Mouse (Mus musculus): ENCODE measurements around the gene Slc7a1. TPM values are rescaled to one million over a fixed set of nuclear protein-coding genes. Genes with fewer than 3 reads are reported as not detected.

The Slc7a1 gene
- polyA plus RNA-seq (2015; fragmentation: Nextera tagmentation; extraction: Ambion mirVana): 11.9 and 12.9 TPM in 2 replicates

DNA sequence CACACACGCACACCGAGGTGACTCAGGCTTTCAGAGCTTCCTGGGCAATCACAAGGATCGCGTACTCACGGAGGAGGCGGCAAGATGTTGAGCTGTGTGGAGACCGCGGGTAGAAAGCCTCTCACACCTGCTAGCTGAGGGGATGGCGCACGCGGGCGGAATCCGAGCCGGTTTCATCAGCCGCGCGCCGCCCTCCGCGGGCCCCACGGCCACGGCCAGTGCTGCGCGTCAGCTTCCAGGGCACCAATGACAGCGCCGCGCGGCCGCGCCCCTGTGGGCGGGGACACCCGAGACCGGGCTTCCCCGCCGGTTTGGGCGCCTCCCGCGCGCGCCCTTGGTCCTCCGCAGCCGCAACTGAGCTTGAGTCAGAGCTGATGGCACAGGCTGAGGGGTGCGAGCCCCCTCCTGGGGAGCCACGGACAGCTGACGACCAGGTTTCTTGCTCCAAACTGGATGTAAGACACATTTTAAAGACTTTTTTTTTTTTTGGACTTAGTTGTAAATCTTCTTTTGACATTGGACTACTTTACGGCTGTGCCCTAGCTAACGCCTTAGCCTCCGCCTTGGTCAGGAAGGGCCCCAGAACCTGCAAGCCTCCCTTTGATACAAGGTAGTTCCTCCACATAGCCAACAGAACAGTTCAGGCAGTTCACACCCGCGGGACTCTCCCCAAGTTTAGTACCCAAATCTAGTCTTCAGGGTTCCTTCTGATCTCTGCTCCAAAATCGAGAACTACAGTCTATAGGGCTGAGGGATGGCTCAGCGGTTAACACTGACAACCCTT is at the start of gene Slc7a1:
Gene Slc7a1 (minus strand): TSS at position 245 of the 784 bp plus-strand sequence.
- H3K4me2 ChIP-seq (ENCODE audit: low read depth, low read length): peak within 1 kb of the TSS; percentile 92

GRCm38 (mm10) chr5:148444974-148445373 is 45.3 kb upstream of the Slc7a1 start:
- Histone ChIP-seq H3K9me3 (ENCODE audit: control insufficient read depth, low read length) (0 out of 2 replicates have a peak, but pooled peaks cover 3% of the 10 kb centered on the region), H3K4me2 (ENCODE audit: low read depth, low read length) (no peak overlapping the region), H3K27ac (ENCODE audit: low read length) (no peak overlapping the region), H3K36me3 (ENCODE audit: control insufficient read depth, insufficient read depth, low read length) (no peaks in the 10 kb centered on the region), H3K27me3 (ENCODE audit: control insufficient read depth, insufficient read depth, low read depth, low read length) (no peaks in the 10 kb centered on the region), H3K9ac (ENCODE audit: low read length) (no peak overlapping the region), H3K4me1 (replicated peaks; ENCODE audit: control insufficient read depth, insufficient read depth, low read length) (0 out of 2 replicates have a peak, but pooled peaks cover 2% of the 10 kb centered on the region), H3K4me3 (ENCODE audit: low read length) (no peak overlapping the region)
- WGBS: 84% methylated on average over 2 of the region's 2 CpGs
- ATAC-seq (ENCODE audit: low read depth): no peak

More for the DNA sequence above, at the start of gene Slc7a1:
- H3K4me3 ChIP-seq (ENCODE audit: low read length): peak within 1 kb of the TSS; percentile 78
- no peaks in the 10 kb centered on the region for H3K9me3 ChIP-seq (ENCODE audit: control insufficient read depth, low read length)
- WGBS: 3% methylated on average over 35 of the region's 52 CpGs
- no peaks in the 10 kb centered on the region for H3K36me3 ChIP-seq (ENCODE audit: control insufficient read depth, insufficient read depth, low read length)
- peak within 1 kb of the TSS; percentile 54 for H3K27ac ChIP-seq (ENCODE audit: low read length)
- H3K9ac ChIP-seq (ENCODE audit: low read length): peak within 1 kb of the TSS; percentile 68
- H3K4me1 ChIP-seq (replicated peaks; ENCODE audit: control insufficient read depth, insufficient read depth, low read length): peaks cover 3% of the 10 kb centered on the region; the same call in 1 of the 2 replicates
- peaks cover 6% of the 10 kb centered on the region; the same call in 1 of the 2 replicates for H3K27me3 ChIP-seq (ENCODE audit: control insufficient read depth, insufficient read depth, low read depth, low read length)
- ATAC-seq (ENCODE audit: low read depth): peak; percentile 96

GRCm38 (mm10) chr5:148443734-148444133 is 44.0 kb upstream of the Slc7a1 start:
- WGBS: 35% methylated on average over 5 of the region's 5 CpGs
- no peak overlapping the region for H3K9ac ChIP-seq (ENCODE audit: low read length)
- peak; percentile 72 for ATAC-seq (ENCODE audit: low read depth)

GRCm38 (mm10) chr5:148435660-148436059 is 36.0 kb upstream of the Slc7a1 start:
- H3K36me3 ChIP-seq (ENCODE audit: control insufficient read depth, insufficient read depth, low read length): no peaks in the 10 kb centered on the region
- no peak overlapping the region for H3K27ac ChIP-seq (ENCODE audit: low read length)
- ATAC-seq (ENCODE audit: low read depth): no peak
- H3K4me2 ChIP-seq (ENCODE audit: low read depth, low read length): no peak overlapping the region
- no peaks in the 10 kb centered on the region for H3K27me3 ChIP-seq (ENCODE audit: control insufficient read depth, insufficient read depth, low read depth, low read length)
- 75% methylated on average over 3 of the region's 3 CpGs for WGBS
- H3K9ac ChIP-seq (ENCODE audit: low read length): no peak overlapping the region
- H3K4me3 ChIP-seq (ENCODE audit: low read length): no peak overlapping the region
- H3K9me3 ChIP-seq (ENCODE audit: control insufficient read depth, low read length): no peaks in the 10 kb centered on the region
- no peaks in the 10 kb centered on the region for H3K4me1 ChIP-seq (replicated peaks; ENCODE audit: control insufficient read depth, insufficient read depth, low read length)

More at GRCm38 (mm10) chr5:148443734-148444133, 44.0 kb upstream of the Slc7a1 start:
- Histone ChIP-seq H3K36me3 (ENCODE audit: control insufficient read depth, insufficient read depth, low read length) (no peaks in the 10 kb centered on the region), H3K4me1 (replicated peaks; ENCODE audit: control insufficient read depth, insufficient read depth, low read length) (0 out of 2 replicates have a peak, but pooled peaks cover 2% of the 10 kb centered on the region), H3K9me3 (ENCODE audit: control insufficient read depth, low read length) (0 out of 2 replicates have a peak, but pooled peaks cover 3% of the 10 kb centered on the region), H3K4me2 (ENCODE audit: low read depth, low read length) (no peak overlapping the region), H3K27me3 (ENCODE audit: control insufficient read depth, insufficient read depth, low read depth, low read length) (no peaks in the 10 kb centered on the region), H3K27ac (ENCODE audit: low read length) (no peak overlapping the region), H3K4me3 (ENCODE audit: low read length) (no peak overlapping the region)

DNA sequence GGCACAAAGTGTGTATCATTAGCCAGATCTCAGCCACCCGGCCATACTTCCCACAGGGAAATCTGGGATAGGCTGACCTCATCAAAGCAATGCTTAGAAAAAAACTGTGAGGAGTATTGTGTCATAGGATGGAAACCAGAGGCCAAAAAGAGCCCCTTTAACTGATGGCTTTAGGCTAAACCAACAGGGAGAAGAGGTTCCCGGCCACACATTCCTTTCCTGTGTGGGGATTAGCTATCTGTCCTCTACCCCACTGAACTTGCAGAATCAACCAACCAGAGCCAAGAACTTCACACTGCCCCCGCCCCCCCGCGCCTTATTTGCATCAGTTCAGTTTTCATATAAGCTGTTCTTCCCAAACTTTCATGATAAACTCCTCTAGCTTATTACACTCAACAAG is 32.4 kb upstream of the Slc7a1 start:
- no peak overlapping the region for H3K4me2 ChIP-seq (ENCODE audit: low read depth, low read length)
- H3K27me3 ChIP-seq (ENCODE audit: control insufficient read depth, insufficient read depth, low read depth, low read length): no peaks in the 10 kb centered on the region
- H3K4me1 ChIP-seq (replicated peaks; ENCODE audit: control insufficient read depth, insufficient read depth, low read length): no peaks in the 10 kb centered on the region
- H3K4me3 ChIP-seq (ENCODE audit: low read length): no peak overlapping the region
- H3K9ac ChIP-seq (ENCODE audit: low read length): no peak overlapping the region
- no peak for ATAC-seq (ENCODE audit: low read depth)
- no peaks in the 10 kb centered on the region for H3K9me3 ChIP-seq (ENCODE audit: control insufficient read depth, low read length)
- no peaks in the 10 kb centered on the region for H3K36me3 ChIP-seq (ENCODE audit: control insufficient read depth, insufficient read depth, low read length)
- WGBS: 71% methylated on average over 5 of the region's 5 CpGs
- no peak overlapping the region for H3K27ac ChIP-seq (ENCODE audit: low read length)

GRCm38 (mm10) chr5:148428846-148429245 is 29.1 kb upstream of the Slc7a1 start:
- no peaks in the 10 kb centered on the region for H3K36me3 ChIP-seq (ENCODE audit: control insufficient read depth, insufficient read depth, low read length)
- H3K9ac ChIP-seq (ENCODE audit: low read length): no peak overlapping the region
- 67% methylated on average over 4 of the region's 4 CpGs for WGBS
- no peaks in the 10 kb centered on the region for H3K9me3 ChIP-seq (ENCODE audit: control insufficient read depth, low read length)
- ATAC-seq (ENCODE audit: low read depth): no peak
- H3K4me3 ChIP-seq (ENCODE audit: low read length): no peak overlapping the region
- H3K27ac ChIP-seq (ENCODE audit: low read length): no peak overlapping the region
- H3K4me2 ChIP-seq (ENCODE audit: low read depth, low read length): no peak overlapping the region
- H3K4me1 ChIP-seq (replicated peaks; ENCODE audit: control insufficient read depth, insufficient read depth, low read length): no peaks in the 10 kb centered on the region
- H3K27me3 ChIP-seq (ENCODE audit: control insufficient read depth, insufficient read depth, low read depth, low read length): no peaks in the 10 kb centered on the region

DNA sequence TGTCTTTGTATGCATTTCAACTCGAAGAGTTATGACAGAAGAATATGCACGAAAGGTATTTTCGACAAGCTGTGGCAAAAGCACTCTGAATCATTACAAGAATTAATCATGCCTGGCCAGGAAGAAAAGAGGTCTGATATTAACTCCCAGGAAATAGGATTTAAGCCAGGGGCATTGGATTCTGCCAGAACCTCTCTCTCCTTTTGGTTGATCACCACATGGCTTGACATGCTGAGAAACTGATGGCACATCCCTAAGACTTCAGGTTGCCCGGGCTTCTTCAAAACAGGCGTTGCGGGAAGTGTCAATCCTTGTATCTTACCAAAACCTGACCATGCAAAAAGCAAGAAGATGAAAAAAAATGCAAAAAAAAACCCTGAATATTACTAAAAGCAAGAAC is 25.4 kb upstream of the Slc7a1 start:
- H3K27me3 ChIP-seq (ENCODE audit: control insufficient read depth, insufficient read depth, low read depth, low read length): no peaks in the 10 kb centered on the region
- no peaks in the 10 kb centered on the region for H3K36me3 ChIP-seq (ENCODE audit: control insufficient read depth, insufficient read depth, low read length)
- no peaks in the 10 kb centered on the region for H3K4me1 ChIP-seq (replicated peaks; ENCODE audit: control insufficient read depth, insufficient read depth, low read length)
- no peak overlapping the region for H3K4me2 ChIP-seq (ENCODE audit: low read depth, low read length)
- no peaks in the 10 kb centered on the region for H3K9me3 ChIP-seq (ENCODE audit: control insufficient read depth, low read length)
- no peak overlapping the region for H3K4me3 ChIP-seq (ENCODE audit: low read length)
- no peak overlapping the region for H3K9ac ChIP-seq (ENCODE audit: low read length)
- WGBS: 77% methylated on average over 6 of the region's 6 CpGs
- ATAC-seq (ENCODE audit: low read depth): no peak
- H3K27ac ChIP-seq (ENCODE audit: low read length): no peak overlapping the region

DNA sequence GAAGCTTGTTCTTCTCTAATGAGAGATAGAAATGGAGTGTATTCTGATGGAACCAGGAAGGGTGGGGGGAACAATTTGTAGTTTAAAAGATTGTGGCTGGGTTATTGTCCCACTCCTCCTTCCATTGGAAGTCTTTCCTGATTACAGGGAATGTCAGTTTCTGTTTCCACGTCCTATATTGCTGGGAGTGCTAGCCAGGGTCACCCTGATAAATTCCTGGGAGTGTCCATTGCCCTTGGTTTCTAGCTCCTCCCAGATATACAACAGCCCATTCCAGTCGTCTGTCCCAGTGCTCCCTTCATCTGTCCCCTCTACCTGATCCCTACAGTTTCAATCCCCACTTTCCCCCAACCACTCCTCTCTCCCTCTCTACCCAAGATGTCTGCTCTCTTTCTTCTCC is 21.6 kb upstream of the Slc7a1 start:
- Histone ChIP-seq H3K36me3 (ENCODE audit: control insufficient read depth, insufficient read depth, low read length) (no peaks in the 10 kb centered on the region), H3K27me3 (ENCODE audit: control insufficient read depth, insufficient read depth, low read depth, low read length) (no peaks in the 10 kb centered on the region), H3K4me1 (replicated peaks; ENCODE audit: control insufficient read depth, insufficient read depth, low read length) (no peaks in the 10 kb centered on the region; the same call in 1 of the 2 replicates), H3K27ac (ENCODE audit: low read length) (no peak overlapping the region), H3K4me2 (ENCODE audit: low read depth, low read length) (no peak overlapping the region), H3K9me3 (ENCODE audit: control insufficient read depth, low read length) (peaks cover 7% of the 10 kb centered on the region; the same call in 1 of the 2 replicates), H3K9ac (ENCODE audit: low read length) (no peak overlapping the region), H3K4me3 (ENCODE audit: low read length) (no peak overlapping the region)
- WGBS: 41% methylated on average over 2 of the region's 2 CpGs
- no peak for ATAC-seq (ENCODE audit: low read depth)

DNA sequence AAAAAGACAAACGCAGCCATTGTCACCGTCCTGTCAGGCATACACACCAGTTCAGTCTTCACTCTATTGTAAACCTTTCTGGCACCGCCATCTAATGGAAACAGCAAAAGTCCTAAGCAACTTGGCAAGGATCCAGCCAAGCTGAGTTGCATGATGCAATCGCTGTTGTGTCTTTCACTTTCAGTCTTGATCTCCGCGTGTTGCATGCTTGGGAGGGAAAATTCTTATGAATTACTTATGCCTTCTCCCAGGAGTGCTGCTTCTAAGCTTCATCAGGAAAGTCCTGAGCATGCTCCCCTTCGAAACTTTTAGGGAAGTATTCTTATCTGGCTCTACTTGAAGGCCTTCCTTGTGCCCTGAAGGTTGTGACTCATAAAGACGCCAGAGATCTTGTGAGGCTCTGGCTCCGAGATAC is 19.4 kb upstream of the Slc7a1 start:
- H3K27me3 ChIP-seq (ENCODE audit: control insufficient read depth, insufficient read depth, low read depth, low read length): no peaks in the 10 kb centered on the region
- H3K27ac ChIP-seq (ENCODE audit: low read length): no peak overlapping the region
- no peaks in the 10 kb centered on the region; the same call in 1 of the 2 replicates for H3K4me1 ChIP-seq (replicated peaks; ENCODE audit: control insufficient read depth, insufficient read depth, low read length)
- 0 out of 2 replicates have a peak, but pooled peaks have one; percentile 41 for ATAC-seq (ENCODE audit: low read depth)
- no peaks in the 10 kb centered on the region for H3K36me3 ChIP-seq (ENCODE audit: control insufficient read depth, insufficient read depth, low read length)
- H3K4me3 ChIP-seq (ENCODE audit: low read length): peak overlapping the region; percentile 6; the same call in 1 of the 2 replicates
- 48% methylated on average over 9 of the region's 9 CpGs for WGBS
- H3K4me2 ChIP-seq (ENCODE audit: low read depth, low read length): peak overlapping the region; percentile 35
- H3K9ac ChIP-seq (ENCODE audit: low read length): no peak overlapping the region
- peaks cover 7% of the 10 kb centered on the region; the same call in 1 of the 2 replicates for H3K9me3 ChIP-seq (ENCODE audit: control insufficient read depth, low read length)

Measured in lung, embryonic 16.5 days (tissue).